Mouse (Mus musculus): ENCODE measurements around the gene Ucp3.

Ucp3 gene

DNA sequence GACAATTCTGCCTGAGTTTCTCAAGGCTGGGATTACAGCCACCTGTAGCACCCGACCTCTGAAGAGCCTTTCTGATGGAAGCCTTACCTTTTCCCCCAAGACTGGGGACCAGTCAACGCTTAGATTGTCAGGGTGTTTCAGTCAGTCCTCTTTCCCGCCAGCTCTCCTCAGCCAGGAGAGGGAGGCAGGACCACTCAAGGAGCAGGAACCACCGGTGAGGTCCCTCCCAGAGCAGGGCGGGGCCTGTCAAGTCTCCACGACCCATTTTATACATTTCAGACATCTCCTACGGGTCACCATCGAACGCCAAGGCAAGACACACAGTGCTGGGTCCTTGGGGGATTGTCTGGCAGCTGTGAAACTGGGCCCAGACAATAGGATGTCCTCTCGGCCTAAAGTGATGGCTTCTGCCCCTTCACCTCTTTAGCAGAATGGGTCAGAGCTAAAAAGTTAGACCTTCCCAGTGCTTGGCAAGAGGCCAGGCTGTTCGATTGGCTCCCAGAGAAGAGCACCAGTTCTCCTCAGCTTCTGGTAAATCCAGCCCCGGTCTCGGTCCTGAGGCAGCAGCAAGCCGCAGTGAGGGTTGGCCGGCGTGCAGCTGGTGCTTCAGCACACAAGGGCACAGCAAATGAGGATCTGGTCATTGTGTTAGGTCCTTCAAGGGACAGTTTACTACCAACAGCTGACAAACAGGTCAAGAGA is 27.6 kb downstream of the Ucp3 start:
- DNase-seq (ENCODE audit: extremely low spot score, low spot score): no peak

DNA sequence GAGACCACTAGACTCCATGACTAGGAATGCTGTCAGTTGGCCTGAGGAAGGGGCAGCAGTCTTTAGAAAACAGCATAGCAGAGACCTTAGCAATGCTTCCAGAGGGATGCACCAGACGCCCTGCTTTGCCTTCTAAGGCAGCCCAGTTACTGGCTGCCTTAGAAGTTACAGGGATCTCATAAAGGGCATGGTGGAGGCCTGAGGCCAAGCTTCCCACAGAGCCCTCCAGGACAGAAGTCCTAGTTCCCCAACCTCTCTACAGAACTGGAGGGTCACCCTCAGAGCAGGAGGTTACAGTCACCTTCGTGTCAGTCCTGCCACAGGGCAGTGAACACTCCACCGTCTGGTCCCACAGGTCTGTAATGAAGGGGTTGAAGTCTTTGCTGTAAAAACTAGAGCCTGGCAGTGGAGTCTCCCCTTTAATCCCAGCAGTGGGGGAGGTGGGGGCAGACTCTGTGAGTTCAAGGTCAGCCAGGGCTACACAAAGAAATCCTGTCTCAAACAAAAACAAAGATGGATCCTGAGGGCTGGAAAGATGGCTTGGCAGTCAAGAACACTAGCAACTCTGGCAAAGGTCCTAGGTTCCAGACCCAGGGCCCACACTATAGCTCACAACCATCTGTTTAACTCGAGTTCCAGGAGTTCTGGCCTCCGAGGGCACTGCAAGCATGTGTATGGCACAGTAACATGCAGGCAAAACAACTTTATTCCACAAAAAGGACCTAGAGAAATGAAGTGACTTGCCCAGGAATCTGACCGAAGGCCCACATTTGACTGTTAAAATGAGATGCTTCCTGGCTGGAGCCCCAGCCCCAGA is 28.4 kb downstream of the Ucp3 start:
- DNase-seq (ENCODE audit: extremely low spot score, low spot score): no peak

GRCm38 (mm10) chr7:100501844-100502373 is 29.1 kb downstream of the Ucp3 start:
- no peak for DNase-seq (ENCODE audit: extremely low spot score, low spot score)

GRCm38 (mm10) chr7:100502374-100502922 is 29.7 kb downstream of the Ucp3 start:
- no peak for DNase-seq (ENCODE audit: extremely low spot score, low spot score)

DNA sequence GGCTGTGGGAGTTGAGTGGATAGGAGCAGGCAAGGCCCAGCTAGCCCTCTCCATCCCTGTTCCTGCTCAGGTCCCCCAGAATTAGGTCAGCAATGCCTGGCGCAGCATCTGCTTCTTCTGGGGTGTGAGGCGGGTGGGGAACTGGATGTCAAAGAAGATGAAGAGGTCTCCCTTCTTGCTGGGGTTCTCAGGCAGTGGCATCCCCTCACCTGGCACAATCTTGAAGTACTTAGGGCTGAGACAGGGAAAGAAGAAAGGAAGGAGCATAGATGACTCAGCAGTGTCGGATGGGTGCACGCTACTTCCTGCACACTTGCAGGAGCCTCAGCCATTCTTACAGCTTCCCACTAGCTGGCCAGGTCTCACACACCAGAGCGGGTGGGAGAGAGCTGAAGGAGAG is 30.3 kb downstream of the Ucp3 start:
- no peak for DNase-seq (ENCODE audit: extremely low spot score, low spot score)

DNA sequence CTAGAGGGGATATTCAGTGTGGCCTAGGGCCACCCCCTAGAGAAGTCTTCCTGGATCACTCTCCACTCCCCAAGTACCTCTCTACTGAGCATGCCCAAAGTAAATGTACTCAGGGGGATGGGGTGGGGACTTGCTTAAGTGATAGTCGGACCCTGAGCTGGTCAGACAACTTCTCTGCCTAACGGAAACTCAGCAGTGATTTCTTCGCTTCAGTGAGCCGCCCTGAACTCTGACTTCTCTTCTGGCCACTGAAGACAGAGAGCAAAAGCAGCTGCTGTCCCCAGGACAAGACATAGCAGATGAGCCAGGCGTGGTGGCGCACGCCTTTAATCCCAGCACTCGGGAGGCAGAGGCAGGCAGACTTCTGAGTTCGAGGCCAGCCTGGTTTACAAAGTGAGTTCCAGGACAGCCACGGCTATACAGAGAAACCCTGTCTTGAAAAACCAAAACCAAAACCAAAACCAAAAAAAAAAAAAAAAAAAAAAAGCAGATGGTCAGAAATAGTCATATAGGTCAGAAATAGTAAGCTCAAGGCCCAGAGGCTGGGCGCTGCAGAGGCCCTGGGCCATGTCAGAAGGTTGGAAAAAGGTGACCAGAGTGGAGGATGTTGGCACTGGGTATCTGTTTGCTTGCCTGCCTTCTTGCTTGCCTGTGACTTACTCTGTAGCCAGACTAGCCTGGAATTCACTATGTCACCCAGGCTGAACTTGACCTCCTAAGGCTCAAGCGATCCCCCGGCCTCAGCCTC is 32.1 kb downstream of the Ucp3 start:
- no peak for DNase-seq (ENCODE audit: extremely low spot score, low spot score)

DNA sequence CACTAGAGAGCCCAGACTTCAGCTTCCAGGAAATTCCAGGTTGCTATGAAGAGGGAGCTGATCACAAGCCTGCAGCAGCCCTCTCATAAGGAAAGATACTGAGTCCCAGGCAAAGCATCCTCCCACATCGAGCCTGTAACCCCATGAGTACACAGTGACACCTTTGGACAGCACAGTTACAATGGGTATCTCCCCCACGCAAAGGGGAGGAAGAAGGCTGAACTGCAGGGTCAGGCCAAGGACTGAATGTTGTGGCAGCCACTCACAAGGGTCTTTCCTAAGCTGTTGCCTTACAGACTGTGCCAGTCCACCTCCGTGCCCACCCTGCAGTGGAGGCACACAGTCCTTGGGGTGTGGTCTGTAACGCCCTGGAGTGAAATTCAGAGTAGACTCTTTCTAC is 33.7 kb downstream of the Ucp3 start:
- no peak for DNase-seq (ENCODE audit: extremely low spot score, low spot score)

DNA sequence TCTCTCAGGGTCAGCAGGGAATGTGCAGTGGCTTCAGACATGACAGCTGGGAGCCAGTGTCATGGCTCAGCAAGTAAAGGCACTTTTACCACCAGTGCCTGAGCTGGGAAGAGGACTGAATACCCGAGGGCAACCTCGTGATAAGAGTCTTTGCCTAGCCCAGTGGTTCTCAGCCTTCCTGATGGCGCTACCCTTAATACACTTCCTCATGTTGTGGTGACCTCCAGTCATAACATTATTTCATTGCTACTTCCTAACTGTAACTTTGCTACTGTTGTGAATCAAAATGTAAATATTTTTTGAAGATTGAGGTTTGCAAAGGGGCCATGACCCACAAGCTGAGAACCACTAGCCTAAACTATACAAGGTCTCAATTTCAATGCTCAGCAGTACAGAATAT is 35.9 kb downstream of the Ucp3 start:
- no peak for DNase-seq (ENCODE audit: extremely low spot score, low spot score)

GRCm38 (mm10) chr7:100511602-100512001 is 38.8 kb downstream of the Ucp3 start:
- no peak for DNase-seq (ENCODE audit: extremely low spot score, low spot score)

DNA sequence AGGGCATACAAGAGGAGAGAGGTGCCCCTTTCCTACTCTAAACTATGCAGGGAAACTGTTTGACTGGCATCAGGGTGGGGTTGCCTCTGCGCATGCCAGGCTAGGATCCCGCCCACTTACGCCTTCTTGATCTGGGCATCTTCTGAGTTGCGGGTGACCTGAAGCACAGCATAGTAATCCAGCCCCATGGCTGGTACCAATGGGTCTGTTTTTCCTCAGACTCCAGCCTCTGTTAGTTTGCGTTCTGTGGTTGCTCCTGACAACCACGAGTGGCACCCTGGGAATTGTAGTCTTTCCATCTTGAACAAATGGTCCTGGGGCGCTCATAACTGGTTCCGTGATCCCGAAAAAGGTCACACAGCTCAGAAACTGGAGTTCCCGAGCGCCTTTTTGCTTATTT is 41.8 kb downstream of the Ucp3 start, which contains the start of gene Dnajb13:
Gene Dnajb13 (minus strand): TSS at position 388 of the 400 bp plus-strand sequence.
- no peak for DNase-seq (ENCODE audit: extremely low spot score, low spot score)

DNA sequence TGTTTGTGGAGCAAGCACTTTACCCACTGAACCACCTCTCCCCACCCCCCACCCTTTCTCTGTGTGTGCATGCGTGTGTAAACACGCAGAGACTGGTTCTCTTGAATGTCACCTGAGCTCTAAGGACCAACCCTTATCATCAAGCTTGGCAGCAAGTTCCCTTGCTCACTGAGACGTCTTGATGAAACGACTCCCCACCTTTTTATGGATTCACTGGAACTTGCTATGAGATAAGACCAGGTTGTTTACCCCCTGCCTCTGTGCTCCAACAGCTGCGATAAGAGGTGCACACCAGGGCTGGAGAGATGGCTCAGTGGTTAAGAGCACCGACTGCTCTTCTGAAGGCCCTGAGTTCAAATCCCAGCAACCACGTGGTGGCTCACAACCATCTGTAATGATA is 47.4 kb downstream of the Ucp3 start:
- no peak for DNase-seq (ENCODE audit: extremely low spot score, low spot score)

DNA sequence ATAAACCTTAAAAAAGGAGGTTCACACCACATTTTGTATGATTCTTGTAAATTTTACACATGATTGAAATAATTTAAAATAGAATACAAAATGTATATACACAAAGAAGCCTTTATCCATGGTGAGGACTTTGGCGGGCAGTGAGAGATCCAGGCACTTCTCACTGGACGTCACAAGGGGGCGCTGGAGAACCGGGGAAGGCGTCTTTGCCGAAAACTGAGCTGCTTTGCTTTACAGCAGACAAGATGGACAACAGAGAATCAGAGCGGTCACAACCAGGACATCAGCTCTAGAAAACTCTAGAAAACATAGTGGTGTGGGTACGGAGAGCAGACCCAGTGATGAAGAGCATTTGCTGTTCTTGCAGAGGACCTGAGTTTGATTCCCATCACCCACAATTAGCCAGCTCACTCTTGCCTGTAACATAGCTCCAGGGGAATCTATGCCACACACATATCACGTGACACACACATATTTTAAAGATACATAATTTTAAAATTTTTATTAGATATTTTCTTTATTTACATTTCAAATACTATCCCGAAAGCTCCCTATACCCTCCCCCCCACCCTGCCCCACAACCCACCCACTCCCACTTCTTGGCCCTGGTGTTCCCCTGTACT is 48.0 kb downstream of the Ucp3 start:
- DNase-seq (ENCODE audit: extremely low spot score, low spot score): peak; percentile 85

- no peak for DNase-seq (ENCODE audit: extremely low spot score, low spot score)
These were observed 49.4 kb downstream of the Ucp3 start for GRCm38 (mm10) chr7:100522222-100522621.

DNA sequence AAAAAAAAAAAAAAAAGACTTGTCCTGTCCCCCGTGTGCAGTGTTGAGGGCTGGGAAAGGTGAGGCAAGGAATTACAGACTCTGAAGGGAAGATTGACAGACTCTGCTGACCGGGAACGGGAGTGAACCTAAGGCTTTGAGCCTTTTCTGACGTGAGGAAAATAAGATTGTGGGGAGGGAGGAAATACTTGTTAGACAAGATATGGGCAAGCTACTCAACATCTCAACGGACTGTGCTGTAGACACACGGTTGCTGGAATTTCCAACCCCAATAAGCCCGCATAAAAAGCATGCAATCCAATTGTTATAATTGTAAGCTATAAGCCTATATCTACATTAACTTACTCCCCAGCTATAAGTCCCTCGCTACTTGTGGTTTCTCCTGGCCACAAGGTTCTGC is 51.9 kb downstream of the Ucp3 start:
- DNase-seq (ENCODE audit: extremely low spot score, low spot score): no peak

DNA sequence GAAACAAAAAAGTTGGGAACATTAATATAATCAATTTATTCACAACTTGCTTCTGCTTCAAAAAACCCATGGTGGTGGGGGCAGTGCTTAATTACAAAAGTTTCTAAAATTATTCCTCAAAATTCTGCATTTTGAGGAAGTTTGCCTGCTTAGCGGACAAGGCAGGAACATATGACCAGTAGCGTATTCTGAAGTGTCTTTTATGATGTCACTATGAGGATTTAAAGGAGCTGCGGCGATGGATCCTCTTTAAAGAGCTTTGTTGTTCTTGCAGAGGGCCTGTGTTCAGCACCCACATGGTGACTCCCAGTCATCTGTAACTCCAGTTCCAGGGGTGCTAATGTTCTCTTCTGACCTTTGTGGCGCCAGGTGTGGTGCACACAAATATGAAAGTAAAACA is 58.0 kb downstream of the Ucp3 start:
- DNase-seq (ENCODE audit: extremely low spot score, low spot score): no peak

- DNase-seq (ENCODE audit: extremely low spot score, low spot score): no peak
These were observed 60.7 kb downstream of the Ucp3 start for GRCm38 (mm10) chr7:100533503-100533902.

GRCm38 (mm10) chr7:100534216-100534615 is 61.4 kb downstream of the Ucp3 start:
- DNase-seq (ENCODE audit: extremely low spot score, low spot score): no peak

GRCm38 (mm10) chr7:100535831-100536230 is 63.0 kb downstream of the Ucp3 start:
- no peak for DNase-seq (ENCODE audit: extremely low spot score, low spot score)

Data from neural tube, embryonic 10.5 days (tissue).